Mouse (Mus musculus): ENCODE data around the gene Cblb. TPM values are rescaled to one million over a fixed set of nuclear protein-coding genes. Genes with fewer than 3 reads are reported as not detected.

The Cblb gene
- polyA plus RNA-seq, 1 experiment from 2014 or later: 3.4 TPM

DNA sequence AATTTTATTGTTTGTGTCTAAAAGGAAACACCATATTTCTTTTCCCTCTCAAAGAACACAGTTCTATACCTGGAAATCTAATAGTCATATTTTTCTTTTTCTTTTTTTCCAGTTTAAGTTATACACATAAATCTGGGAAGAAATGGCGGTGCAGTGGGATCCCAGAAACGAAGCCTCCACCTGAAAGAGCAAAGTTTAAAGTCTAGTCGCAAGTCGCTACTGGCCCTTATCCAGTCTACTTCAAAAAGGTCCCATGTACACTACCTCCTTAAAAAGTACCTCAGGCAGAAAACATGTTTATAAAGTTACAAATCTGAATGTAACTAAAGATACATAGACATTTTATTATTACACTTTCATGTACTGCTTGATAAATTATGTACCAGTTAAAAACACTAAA, 219.2 kb downstream of the Cblb start:
- Histone ChIP-seq H3K27ac (no peak overlapping the region), H3K4me2 (no peak overlapping the region), H3K27me3 (replicated peaks) (no peaks in the 10 kb centered on the region), H3K4me1 (no peaks in the 10 kb centered on the region), H3K9ac (no peak overlapping the region), H3K4me3 (no peak overlapping the region), H3K36me3 (peaks cover 5% of the 10 kb centered on the region), H3K9me3 (replicated peaks) (no peaks in the 10 kb centered on the region)
- WGBS (ENCODE audit: insufficient replicate concordance): 78% methylated on average over 4 of the region's 4 CpGs
- ATAC-seq: no peak

DNA sequence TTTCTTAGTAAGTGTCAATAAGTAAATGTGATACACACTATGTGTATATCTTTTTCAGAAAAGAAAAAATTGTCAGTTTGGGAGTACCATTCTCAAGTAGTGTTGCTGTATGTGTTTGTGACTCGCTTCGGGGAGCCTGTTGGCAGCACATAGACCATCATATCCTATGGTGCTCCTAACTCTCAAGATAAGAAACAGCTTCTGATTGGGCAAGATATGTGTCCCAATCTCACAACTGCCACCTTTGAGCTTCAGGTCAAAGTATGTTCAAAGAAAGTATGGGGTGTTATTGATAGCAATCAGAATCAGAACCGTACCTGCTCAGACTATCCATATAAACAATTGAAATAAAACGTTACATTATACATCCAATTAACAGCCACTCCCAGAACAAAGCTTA, 219.9 kb downstream of the Cblb start:
- no peaks in the 10 kb centered on the region for H3K9me3 ChIP-seq (replicated peaks)
- no peaks in the 10 kb centered on the region for H3K4me1 ChIP-seq
- 76% methylated on average over 4 of the region's 4 CpGs for WGBS (ENCODE audit: insufficient replicate concordance)
- H3K27me3 ChIP-seq (replicated peaks): no peaks in the 10 kb centered on the region
- no peak overlapping the region for H3K4me3 ChIP-seq
- ATAC-seq: no peak
- H3K4me2 ChIP-seq: no peak overlapping the region
- no peak overlapping the region for H3K27ac ChIP-seq
- H3K9ac ChIP-seq: no peak overlapping the region
- peaks cover 5% of the 10 kb centered on the region for H3K36me3 ChIP-seq

Measured in liver, embryonic 12.5 days (tissue).